Mouse (Mus musculus) embryonic facial prominence, embryonic 13.5 days (tissue): ENCODE data around the gene Ly6g5b. TPM values are rescaled to one million over a fixed set of nuclear protein-coding genes. Genes with fewer than 3 reads are reported as not detected.

Source experiments
- ATAC-seq: fragments of 200-750 bp; cut with Nextera tagmentation; 2 replicates; pipeline ENCODE4 v1.8.0; 2017; ENCODE audit warnings: low read depth; ENCODE audit not compliant: insufficient number of reproducible peaks, insufficient read depth, low FRiP score, low TSS enrichment
- H3K27ac ChIP-seq: fragments of 300-500 bp; sonication (generic); 2 replicates; pipeline ENCODE4 v1.5.1; 2015; ENCODE audit warnings: moderate library complexity, mild to moderate bottlenecking, inconsistent platforms
- H3K27me3 ChIP-seq: fragments of 300-500 bp; sonication (generic); 2 replicates; pipeline ENCODE4 v1.6.1; 2015; ENCODE audit warnings: mild to moderate bottlenecking, inconsistent platforms
- H3K36me3 ChIP-seq: fragments of 300-500 bp; sonication (generic); 2 replicates; pipeline ENCODE4 v1.6.1; 2015; ENCODE audit warnings: mild to moderate bottlenecking, inconsistent platforms
- H3K4me1 ChIP-seq: fragments of 300-500 bp; sonication (generic); 2 replicates; pipeline ENCODE4 v1.6.1; 2015; ENCODE audit warnings: inconsistent platforms
- H3K4me2 ChIP-seq: fragments of 300-500 bp; sonication (generic); 2 replicates; pipeline ENCODE4 v1.6.1; 2015; ENCODE audit warnings: moderate library complexity, mild to moderate bottlenecking, inconsistent platforms
- H3K4me3 ChIP-seq: fragments of 300-500 bp; sonication (generic); 2 replicates; pipeline ENCODE4 v1.5.1; 2015; ENCODE audit warnings: mild to moderate bottlenecking, inconsistent platforms
- H3K9ac ChIP-seq: fragments of 300-500 bp; sonication (generic); 2 replicates; pipeline ENCODE4 v1.6.1; 2015; ENCODE audit warnings: mild to moderate bottlenecking, inconsistent platforms
- H3K9me3 ChIP-seq: fragments of 300-500 bp; sonication (generic); 2 replicates; pipeline ENCODE4 v1.6.1; 2016; ENCODE audit warnings: inconsistent platforms
- WGBS: fragments of 180-500 bp; shearing (Covaris S2); methylation state at CpG from one replicate; pipeline ENCODE4 v1.1.7; 2015; ENCODE audit warnings: mixed read lengths; 5-methylcytosine and 5-hydroxymethylcytosine counted together
- polyA plus RNA-seq: library from polyadenylated mRNA; unstranded; fragments of >200 nt; fragmentation: Nextera tagmentation; extraction: Ambion mirVana; gene quantifications from 2 replicates; pipeline ENCODE4 v1.2.1, GENCODE M21; 2015

The Ly6g5b gene
- polyA plus RNA-seq, 1 experiment from 2014 or later: 1.1 TPM

- no peak overlapping the region for H3K4me2 ChIP-seq
- WGBS: 89% methylated on average over 33 of the region's 33 CpGs
- H3K9me3 ChIP-seq: no peaks in the 10 kb centered on the region
- H3K27ac ChIP-seq: no peak overlapping the region
- ATAC-seq: no peak
- no peak overlapping the region for H3K4me3 ChIP-seq
- H3K9ac ChIP-seq: 0 out of 2 replicates have a peak overlapping the region, but pooled peaks have one; percentile 36
- peaks cover 100% of the 10 kb centered on the region for H3K36me3 ChIP-seq
- no peaks in the 10 kb centered on the region for H3K27me3 ChIP-seq
- H3K4me1 ChIP-seq: peaks cover 24% of the 10 kb centered on the region
Observed at GRCm38 (mm10) chr17:35156461-35157200, 41.4 kb upstream of the Ly6g5b start.

DNA sequence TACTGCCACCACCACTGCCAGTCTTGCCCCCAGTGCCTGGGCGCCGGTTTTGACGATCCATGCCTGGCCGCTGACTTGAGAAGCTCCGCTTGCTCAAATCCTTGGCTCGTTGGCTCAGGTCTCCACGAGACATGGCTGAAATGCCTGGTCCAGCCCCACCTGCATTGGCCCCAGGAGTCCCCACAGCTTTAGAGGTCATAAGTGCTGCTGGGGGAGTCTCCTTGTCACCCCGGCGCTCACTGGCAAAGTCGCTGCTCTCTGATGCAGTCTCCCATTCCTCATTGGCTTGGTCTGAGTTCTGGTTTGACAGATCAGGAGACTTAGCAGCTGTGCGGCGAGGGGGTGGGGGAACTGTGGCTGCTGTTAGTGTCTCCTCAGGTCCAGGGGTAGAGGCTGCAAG is 40.2 kb upstream of the Ly6g5b start:
- ATAC-seq: no peak
- H3K9ac ChIP-seq: no peak overlapping the region
- H3K4me2 ChIP-seq: no peak overlapping the region
- no peaks in the 10 kb centered on the region for H3K9me3 ChIP-seq
- no peaks in the 10 kb centered on the region for H3K27me3 ChIP-seq
- H3K36me3 ChIP-seq: peaks cover 98% of the 10 kb centered on the region
- H3K4me3 ChIP-seq: no peak overlapping the region
- peak overlapping the region; percentile 77; the same call in 1 of the 2 replicates for H3K27ac ChIP-seq
- 90% methylated on average over 12 of the region's 12 CpGs for WGBS
- peaks cover 23% of the 10 kb centered on the region for H3K4me1 ChIP-seq

DNA sequence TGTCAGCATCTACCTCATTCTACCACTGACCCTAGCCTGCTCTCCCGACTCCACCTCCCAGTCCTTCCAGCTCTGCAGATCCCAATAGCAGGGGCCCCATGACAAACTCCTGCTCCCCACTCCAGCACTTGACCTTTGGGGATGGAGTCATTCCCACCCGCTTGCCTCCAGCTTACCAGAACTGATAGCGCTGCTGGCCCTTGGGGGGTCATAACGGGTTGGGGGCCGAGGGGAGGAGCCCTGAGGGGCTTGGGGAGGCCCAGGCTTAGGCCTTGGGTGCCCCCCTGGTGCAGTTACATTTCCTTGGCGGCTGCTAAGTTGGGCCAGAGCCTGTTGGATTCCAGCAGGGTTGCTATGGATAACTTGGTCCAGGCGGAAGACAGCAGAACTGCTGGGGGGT is 39.4 kb upstream of the Ly6g5b start:
- ATAC-seq: no peak
- H3K27me3 ChIP-seq: no peaks in the 10 kb centered on the region
- no peak overlapping the region for H3K4me3 ChIP-seq

GRCm38 (mm10) chr17:35153931-35154330 is 38.7 kb upstream of the Ly6g5b start:
- H3K9ac ChIP-seq: 0 out of 2 replicates have a peak overlapping the region, but pooled peaks have one; percentile 63
- H3K9me3 ChIP-seq: no peaks in the 10 kb centered on the region
- no peak overlapping the region for H3K4me3 ChIP-seq
- no peak for ATAC-seq
- peak overlapping the region; percentile 77 for H3K27ac ChIP-seq
- 35% methylated on average over 4 of the region's 4 CpGs for WGBS
- H3K36me3 ChIP-seq: peaks cover 98% of the 10 kb centered on the region
- no peak overlapping the region for H3K4me2 ChIP-seq
- H3K27me3 ChIP-seq: no peaks in the 10 kb centered on the region
- peaks cover 23% of the 10 kb centered on the region for H3K4me1 ChIP-seq

More for the DNA sequence above, 39.4 kb upstream of the Ly6g5b start:
- H3K9me3 ChIP-seq: no peaks in the 10 kb centered on the region
- H3K9ac ChIP-seq: peak overlapping the region; percentile 63
- peaks cover 98% of the 10 kb centered on the region for H3K36me3 ChIP-seq
- H3K27ac ChIP-seq: peak overlapping the region; percentile 77
- WGBS: 73% methylated on average over 7 of the region's 7 CpGs
- H3K4me1 ChIP-seq: peaks cover 23% of the 10 kb centered on the region
- H3K4me2 ChIP-seq: peak overlapping the region; percentile 5; the same call in 1 of the 2 replicates

DNA sequence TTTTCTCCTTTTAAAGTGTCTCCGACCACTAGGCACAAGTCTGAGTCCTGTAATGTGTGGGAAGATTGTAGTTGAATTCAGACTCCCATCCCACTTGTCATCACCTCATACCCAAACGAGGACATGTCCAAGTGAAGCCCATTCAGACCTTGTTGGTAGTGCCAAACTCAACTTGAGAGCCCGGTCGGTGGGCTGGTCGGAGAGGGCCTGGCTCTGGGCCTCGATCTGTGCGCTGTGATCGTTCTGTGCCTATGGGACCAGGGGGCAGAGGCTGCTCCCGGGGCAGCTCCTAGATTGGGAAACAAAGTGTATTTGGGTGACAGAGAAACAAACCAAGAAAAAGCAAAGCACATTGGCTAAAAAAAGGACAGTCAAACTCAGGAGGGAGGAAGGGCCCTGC is 37.8 kb upstream of the Ly6g5b start:
- Histone ChIP-seq H3K9me3 (no peaks in the 10 kb centered on the region), H3K9ac (no peak overlapping the region), H3K4me2 (no peak overlapping the region), H3K4me1 (peaks cover 23% of the 10 kb centered on the region), H3K27ac (no peak overlapping the region), H3K36me3 (peaks cover 98% of the 10 kb centered on the region), H3K27me3 (no peaks in the 10 kb centered on the region), H3K4me3 (no peak overlapping the region)
- no peak for ATAC-seq
- WGBS: 93% methylated on average over 9 of the region's 9 CpGs

- Histone ChIP-seq H3K4me1 (peaks cover 23% of the 10 kb centered on the region), H3K4me3 (no peak overlapping the region), H3K9ac (no peak overlapping the region), H3K36me3 (peaks cover 96% of the 10 kb centered on the region), H3K27ac (no peak overlapping the region), H3K9me3 (no peaks in the 10 kb centered on the region), H3K4me2 (no peak overlapping the region), H3K27me3 (no peaks in the 10 kb centered on the region)
- ATAC-seq: no peak
- 93% methylated on average over 4 of the region's 4 CpGs for WGBS
Observed at GRCm38 (mm10) chr17:35152121-35152520, 36.9 kb upstream of the Ly6g5b start.

DNA sequence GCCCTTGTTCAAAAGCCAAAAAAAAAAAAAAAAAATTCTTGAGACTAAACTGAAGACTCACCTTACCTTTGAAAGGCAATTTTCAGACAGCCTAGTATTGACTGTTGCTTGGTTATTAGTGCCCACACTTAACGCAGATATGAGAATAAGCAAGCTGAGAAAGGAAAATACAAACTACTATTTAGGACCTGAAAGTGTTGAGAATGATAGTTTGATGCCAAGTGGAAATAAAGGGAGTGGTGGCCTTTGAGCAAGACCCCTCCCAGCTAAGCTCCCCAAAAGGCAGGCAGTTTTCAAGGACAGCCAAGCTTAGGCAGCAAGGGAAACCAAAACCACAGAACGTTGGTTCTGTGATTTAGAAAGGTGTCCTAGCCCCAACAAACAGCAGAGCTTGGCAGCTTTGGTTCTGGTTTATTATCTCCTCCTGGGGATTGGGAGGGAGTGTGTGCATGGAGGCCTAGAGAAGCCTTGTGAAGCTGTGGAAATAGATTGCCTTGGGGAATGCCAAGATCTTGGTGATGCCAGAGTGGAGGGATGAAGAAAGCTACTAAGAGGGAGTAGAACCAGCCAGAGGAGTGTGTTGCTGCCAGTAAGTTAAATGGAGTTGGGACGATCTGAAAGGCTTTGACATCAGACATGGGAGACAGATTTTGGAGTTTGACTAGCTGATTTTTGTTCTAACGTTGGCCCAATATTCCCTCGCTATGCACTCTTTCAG is 32.9 kb upstream of the Ly6g5b start:
- H3K4me2 ChIP-seq: no peak overlapping the region
- WGBS: 69% methylated on average over 5 of the region's 5 CpGs
- peaks cover 96% of the 10 kb centered on the region for H3K36me3 ChIP-seq
- no peaks in the 10 kb centered on the region for H3K4me1 ChIP-seq
- H3K4me3 ChIP-seq: no peak overlapping the region
- ATAC-seq: no peak; the same call in 1 of the 2 replicates
- H3K27me3 ChIP-seq: no peaks in the 10 kb centered on the region
- H3K9ac ChIP-seq: no peak overlapping the region
- no peaks in the 10 kb centered on the region for H3K9me3 ChIP-seq
- H3K27ac ChIP-seq: peak overlapping the region; percentile 33; the same call in 1 of the 2 replicates

- ATAC-seq: no peak
- Histone ChIP-seq H3K36me3 (peaks cover 96% of the 10 kb centered on the region), H3K4me1 (no peaks in the 10 kb centered on the region), H3K4me3 (no peak overlapping the region), H3K9ac (no peak overlapping the region), H3K27ac (peak overlapping the region; percentile 35; the same call in 1 of the 2 replicates), H3K9me3 (no peaks in the 10 kb centered on the region), H3K27me3 (no peaks in the 10 kb centered on the region), H3K4me2 (no peak overlapping the region)
- 64% methylated on average over 3 of the region's 3 CpGs for WGBS
Observed at GRCm38 (mm10) chr17:35147348-35147747, 32.1 kb upstream of the Ly6g5b start.

DNA sequence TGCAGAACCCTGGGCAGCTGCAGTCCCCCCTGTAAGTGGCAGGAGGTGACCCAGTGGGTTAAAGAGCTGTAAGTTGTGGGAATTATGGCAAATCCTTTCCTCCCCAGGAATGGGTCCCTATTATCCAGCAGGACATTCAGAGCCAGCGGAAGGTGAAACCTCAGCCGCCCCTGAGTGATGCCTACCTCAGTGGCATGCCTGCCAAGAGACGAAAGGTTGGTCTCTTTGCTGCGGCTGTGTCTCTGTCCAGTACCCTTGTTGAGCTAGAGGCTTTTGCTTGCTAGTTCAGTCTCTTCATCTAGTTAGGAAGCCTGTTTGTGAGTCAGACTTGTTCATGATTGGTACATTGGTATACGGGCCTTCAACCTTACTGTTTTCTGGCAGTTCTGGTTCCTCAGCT is 30.9 kb upstream of the Ly6g5b start:
- no peak overlapping the region for H3K4me3 ChIP-seq
- H3K9ac ChIP-seq: no peak overlapping the region
- H3K27ac ChIP-seq: no peak overlapping the region
- no peak overlapping the region for H3K4me2 ChIP-seq
- no peaks in the 10 kb centered on the region for H3K9me3 ChIP-seq
- no peaks in the 10 kb centered on the region for H3K4me1 ChIP-seq
- H3K36me3 ChIP-seq: peaks cover 96% of the 10 kb centered on the region
- no peaks in the 10 kb centered on the region for H3K27me3 ChIP-seq
- 86% methylated on average over 5 of the region's 5 CpGs for WGBS
- no peak for ATAC-seq

GRCm38 (mm10) chr17:35141971-35142370 is 26.7 kb upstream of the Ly6g5b start:
- Histone ChIP-seq H3K4me2 (no peak overlapping the region), H3K4me1 (peaks cover 6% of the 10 kb centered on the region), H3K27me3 (no peaks in the 10 kb centered on the region), H3K4me3 (no peak overlapping the region), H3K36me3 (peaks cover 89% of the 10 kb centered on the region), H3K27ac (no peak overlapping the region), H3K9me3 (no peaks in the 10 kb centered on the region), H3K9ac (no peak overlapping the region)
- ATAC-seq: no peak
- WGBS: 86% methylated on average over 6 of the region's 6 CpGs

GRCm38 (mm10) chr17:35140490-35140996 is 25.3 kb upstream of the Ly6g5b start:
- Histone ChIP-seq H3K9ac (no peak overlapping the region), H3K36me3 (peaks cover 75% of the 10 kb centered on the region), H3K27me3 (no peaks in the 10 kb centered on the region), H3K9me3 (no peaks in the 10 kb centered on the region), H3K4me1 (peaks cover 15% of the 10 kb centered on the region), H3K4me3 (no peak overlapping the region), H3K4me2 (no peak overlapping the region), H3K27ac (no peak overlapping the region)
- 75% methylated on average over 16 of the region's 16 CpGs for WGBS
- no peak for ATAC-seq
